Mouse (Mus musculus) forelimb bud, embryonic 11.5 days (tissue): ENCODE measurements around the gene Ubqln4.
"Not testable (repeated sequence)": the region's sequence is repeated elsewhere in the genome, so short reads cannot be mapped to it uniquely, and the experiment has no call there.

Experiments used
- DNase-seq: peaks from one replicate; pipeline ENCODE4 v3.0.0-alpha.2; 2012; ENCODE audit warnings: low read depth, low spot score

The Ubqln4 gene

GRCm38 (mm10) chr3:88596547-88596946 lies 43.0 kb downstream of the Ubqln4 start:
- not testable (repeated sequence) for DNase-seq

- DNase-seq: no peak
Observed at GRCm38 (mm10) chr3:88602466-88602865, 48.9 kb downstream of the Ubqln4 start.

- peak; percentile 71 for DNase-seq
Observed at GRCm38 (mm10) chr3:88603714-88604161, 50.2 kb downstream of the Ubqln4 start.

GRCm38 (mm10) chr3:88604863-88605262 lies 51.3 kb downstream of the Ubqln4 start:
- DNase-seq: no peak

- DNase-seq: not testable (repeated sequence)
Observed at GRCm38 (mm10) chr3:88605666-88606065, 52.1 kb downstream of the Ubqln4 start, which contains the start of gene Arhgef2. Arhgef2 (plus strand) TSS chr3:88605966.

- peak; percentile 92 for DNase-seq
Observed at GRCm38 (mm10) chr3:88607065-88607757, 53.7 kb downstream of the Ubqln4 start.

- no peak for DNase-seq
Observed at GRCm38 (mm10) chr3:88607758-88608138, 54.2 kb downstream of the Ubqln4 start.

- no peak for DNase-seq
Observed at GRCm38 (mm10) chr3:88609066-88609465, 55.5 kb downstream of the Ubqln4 start.

- DNase-seq: no peak
Observed at GRCm38 (mm10) chr3:88614418-88614817, 60.9 kb downstream of the Ubqln4 start.

- DNase-seq: no peak
Observed at GRCm38 (mm10) chr3:88615117-88615516, 61.6 kb downstream of the Ubqln4 start.

GRCm38 (mm10) chr3:88615902-88616391 lies 62.4 kb downstream of the Ubqln4 start:
- no peak for DNase-seq

- DNase-seq: no peak
Observed at GRCm38 (mm10) chr3:88616951-88617500, 63.5 kb downstream of the Ubqln4 start.

- no peak for DNase-seq
Observed at GRCm38 (mm10) chr3:88618074-88618871, 64.7 kb downstream of the Ubqln4 start.
